Mouse (Mus musculus) E14TG2a.4 (cell line): ENCODE measurements around the gene Rsph6a.

ENCODE experiments used
- H3K27me3 ChIP-seq: 2 replicates; pipeline ENCODE4 v1.6.1; 2014; ENCODE audit warnings: low read length, control low read depth; ENCODE audit not compliant: insufficient read depth
- H3K36me3 ChIP-seq: 2 replicates; pipeline ENCODE4 v1.6.1; 2014; ENCODE audit warnings: low read length, control low read depth; ENCODE audit not compliant: insufficient read depth
- H3K4me1 ChIP-seq: replicated peaks from 2 replicates; pipeline ENCODE4 v1.6.1; 2014; ENCODE audit warnings: low read depth, low read length, control low read depth
- H3K4me3 ChIP-seq: replicated peaks from 2 replicates; pipeline ENCODE4 v1.5.1; 2014; ENCODE audit warnings: mild to moderate bottlenecking, low read length
- H3K9me3 ChIP-seq: 2 replicates; pipeline ENCODE4 v1.6.1; 2014; ENCODE audit warnings: low read length, control low read depth
- CTCF ChIP-seq: conservative IDR thresholded peaks from 2 replicates; pipeline ENCODE4 v1.5.1; 2014; ENCODE audit warnings: low read length
- NANOG ChIP-seq: IDR thresholded peaks from 2 replicates; pipeline ENCODE4 v1.6.1; 2014; ENCODE audit warnings: borderline replicate concordance, low read length, mixed read lengths
- POU5F1 ChIP-seq: IDR thresholded peaks from 2 replicates; pipeline ENCODE4 v1.6.1; 2014; ENCODE audit warnings: low read length, borderline replicate concordance

The Rsph6a gene

GRCm38 (mm10) chr7:19073504-19073903 lies 19.0 kb downstream of the Rsph6a start:
- Histone ChIP-seq H3K4me1 (peaks cover 42% of the 10 kb centered on the region), H3K36me3 (peaks cover 11% of the 10 kb centered on the region), H3K27me3 (no peaks in the 10 kb centered on the region), H3K9me3 (no peaks in the 10 kb centered on the region), H3K4me3 (peak overlapping the region; percentile 26; the same call in 1 of the 2 replicates)
- peak; percentile 34 for TF ChIP-seq CTCF
- TF ChIP-seq POU5F1: no peak

GRCm38 (mm10) chr7:19074494-19074893 lies 20.0 kb downstream of the Rsph6a start:
- TF ChIP-seq NANOG (no peak), CTCF (peak; percentile 72)
- Histone ChIP-seq H3K4me1 (peaks cover 52% of the 10 kb centered on the region), H3K9me3 (no peaks in the 10 kb centered on the region), H3K27me3 (no peaks in the 10 kb centered on the region), H3K4me3 (no peak overlapping the region), H3K36me3 (peaks cover 20% of the 10 kb centered on the region)

- no peak for TF ChIP-seq NANOG
- TF ChIP-seq CTCF: no peak
- TF ChIP-seq POU5F1: no peak
- Histone ChIP-seq H3K36me3 (peaks cover 27% of the 10 kb centered on the region), H3K27me3 (no peaks in the 10 kb centered on the region), H3K9me3 (no peaks in the 10 kb centered on the region), H3K4me3 (peak overlapping the region; percentile 59), H3K4me1 (peaks cover 59% of the 10 kb centered on the region)
These were observed 20.7 kb downstream of the Rsph6a start for GRCm38 (mm10) chr7:19075231-19075630.

GRCm38 (mm10) chr7:19075723-19076585 lies 21.5 kb downstream of the Rsph6a start, which contains the start of gene Dmwd:
Gene Dmwd, plus strand, starts transcription at chr7:19076227.
- H3K4me3 ChIP-seq: peak within 1 kb of the TSS; percentile 94
- no peak for TF ChIP-seq CTCF
- peaks cover 66% of the 10 kb centered on the region for H3K4me1 ChIP-seq
- H3K27me3 ChIP-seq: no peaks in the 10 kb centered on the region
- H3K9me3 ChIP-seq: no peaks in the 10 kb centered on the region
- H3K36me3 ChIP-seq: peaks cover 34% of the 10 kb centered on the region

- no peak for TF ChIP-seq POU5F1
- TF ChIP-seq CTCF: no peak
- TF ChIP-seq NANOG: no peak
- Histone ChIP-seq H3K4me3 (peak overlapping the region; percentile 94), H3K36me3 (peaks cover 41% of the 10 kb centered on the region), H3K27me3 (no peaks in the 10 kb centered on the region), H3K9me3 (no peaks in the 10 kb centered on the region), H3K4me1 (peaks cover 72% of the 10 kb centered on the region)
These were observed 22.1 kb downstream of the Rsph6a start for GRCm38 (mm10) chr7:19076586-19076991.

- Histone ChIP-seq H3K9me3 (no peaks in the 10 kb centered on the region), H3K4me3 (peak overlapping the region; percentile 94), H3K27me3 (no peaks in the 10 kb centered on the region), H3K36me3 (peaks cover 52% of the 10 kb centered on the region), H3K4me1 (peaks cover 83% of the 10 kb centered on the region)
- TF ChIP-seq CTCF: no peak
- TF ChIP-seq POU5F1: no peak
- no peak for TF ChIP-seq NANOG
These were observed 23.3 kb downstream of the Rsph6a start for GRCm38 (mm10) chr7:19077761-19078160.

- peaks cover 86% of the 10 kb centered on the region for H3K4me1 ChIP-seq
- no peak overlapping the region for H3K4me3 ChIP-seq
- H3K36me3 ChIP-seq: peaks cover 58% of the 10 kb centered on the region
- no peaks in the 10 kb centered on the region for H3K27me3 ChIP-seq
- no peaks in the 10 kb centered on the region for H3K9me3 ChIP-seq
- TF ChIP-seq POU5F1: no peak
- no peak for TF ChIP-seq CTCF
- no peak for TF ChIP-seq NANOG
These were observed 24.2 kb downstream of the Rsph6a start for GRCm38 (mm10) chr7:19078732-19079131.

GRCm38 (mm10) chr7:19080451-19080950 lies 26.0 kb downstream of the Rsph6a start:
- no peaks in the 10 kb centered on the region for H3K27me3 ChIP-seq
- TF ChIP-seq CTCF: no peak
- no peak for TF ChIP-seq NANOG
- no peak for TF ChIP-seq POU5F1
- H3K4me3 ChIP-seq: peak overlapping the region; percentile 43
- peaks cover 63% of the 10 kb centered on the region for H3K36me3 ChIP-seq
- peaks cover 91% of the 10 kb centered on the region for H3K4me1 ChIP-seq
- H3K9me3 ChIP-seq: no peaks in the 10 kb centered on the region
